Mouse (Mus musculus): ENCODE data around the gene Wdr20rt.
"Not testable (repeated sequence)": the region's sequence is repeated elsewhere in the genome, so short reads cannot be mapped to it uniquely, and the experiment has no call there.

The Wdr20rt gene

GRCm38 (mm10) chr12:65225467-65225945 lies at the start of gene Wdr20rt:
Wdr20rt (plus strand) TSS chr12:65225517.
- DNase-seq (ENCODE audit: low spot score), result no peak

GRCm38 (mm10) chr12:65187365-65187764 lies 38.0 kb upstream of the Wdr20rt start:
- peak; percentile 11 for DNase-seq (ENCODE audit: low spot score)

GRCm38 (mm10) chr12:65189213-65189612 lies 36.1 kb upstream of the Wdr20rt start:
- no peak for DNase-seq (ENCODE audit: low spot score)

DNA sequence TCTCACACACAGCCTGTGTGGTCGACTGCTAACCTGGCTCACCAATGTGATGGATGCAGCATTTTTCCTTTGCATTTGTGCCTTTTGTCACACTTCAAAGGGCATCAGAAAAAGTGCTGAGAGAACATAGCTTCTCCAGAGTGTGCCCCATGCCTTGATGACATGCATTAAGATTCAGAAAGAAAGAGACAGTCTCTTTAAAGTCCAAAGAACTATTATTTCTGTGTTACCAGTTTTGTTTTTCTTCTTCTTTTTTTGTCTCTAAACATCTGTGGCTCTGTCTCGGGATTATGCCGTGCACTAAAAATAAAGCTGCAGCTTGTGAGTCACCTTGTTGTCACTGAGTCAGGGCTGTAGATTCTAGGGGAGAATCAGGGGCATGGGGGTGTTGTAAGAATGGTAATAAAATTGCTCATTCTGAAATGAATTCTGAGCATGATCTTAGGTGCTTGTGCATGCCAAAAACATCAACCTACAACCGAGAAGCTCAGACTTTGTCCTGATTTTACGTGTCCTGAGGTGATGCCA lies 31.2 kb upstream of the Wdr20rt start:
- no peak for DNase-seq (ENCODE audit: low spot score)

DNA sequence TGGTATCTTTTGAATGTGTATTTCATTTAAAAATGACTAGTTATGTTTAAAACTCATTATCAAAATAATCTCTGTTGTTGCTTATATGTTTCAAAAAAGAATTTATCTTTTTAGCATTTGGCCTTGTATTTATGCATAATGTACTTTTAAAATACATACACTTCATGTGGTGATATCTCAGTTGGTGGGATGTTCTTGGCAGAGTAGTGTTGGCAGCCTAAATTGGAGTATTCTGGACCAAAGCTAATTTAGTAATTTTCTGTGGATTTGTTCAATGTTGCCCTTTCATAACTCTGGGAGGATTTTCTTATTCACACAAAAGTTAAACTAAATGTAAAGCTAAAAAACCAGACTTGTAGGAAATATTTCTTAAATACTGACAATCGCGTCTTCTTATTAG lies 23.5 kb upstream of the Wdr20rt start:
- DNase-seq (ENCODE audit: low spot score), result no peak

GRCm38 (mm10) chr12:65206431-65206830 lies 18.9 kb upstream of the Wdr20rt start:
- DNase-seq (ENCODE audit: low spot score), result no peak

DNA sequence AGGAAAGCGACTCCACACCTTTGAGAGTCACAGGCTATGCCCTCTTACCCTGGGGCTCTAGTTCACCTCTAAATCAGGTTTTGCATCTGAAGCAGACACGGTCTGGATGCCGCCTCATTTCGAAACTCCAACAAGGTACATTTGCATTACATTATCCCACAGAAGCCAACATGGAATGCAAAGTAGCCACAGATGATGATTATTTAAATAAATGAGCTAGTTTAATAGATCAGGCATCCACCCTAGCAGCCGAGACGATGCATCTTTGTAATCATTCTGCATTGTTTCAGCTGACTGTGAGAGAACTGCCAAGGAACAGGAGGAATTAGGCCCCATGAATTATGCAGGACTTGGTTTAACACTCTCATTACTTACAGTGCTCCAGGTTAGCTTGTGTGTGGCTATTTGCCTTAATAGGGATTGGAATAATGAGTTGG lies 8.9 kb upstream of the Wdr20rt start:
- DNase-seq (ENCODE audit: low spot score), result no peak

DNA sequence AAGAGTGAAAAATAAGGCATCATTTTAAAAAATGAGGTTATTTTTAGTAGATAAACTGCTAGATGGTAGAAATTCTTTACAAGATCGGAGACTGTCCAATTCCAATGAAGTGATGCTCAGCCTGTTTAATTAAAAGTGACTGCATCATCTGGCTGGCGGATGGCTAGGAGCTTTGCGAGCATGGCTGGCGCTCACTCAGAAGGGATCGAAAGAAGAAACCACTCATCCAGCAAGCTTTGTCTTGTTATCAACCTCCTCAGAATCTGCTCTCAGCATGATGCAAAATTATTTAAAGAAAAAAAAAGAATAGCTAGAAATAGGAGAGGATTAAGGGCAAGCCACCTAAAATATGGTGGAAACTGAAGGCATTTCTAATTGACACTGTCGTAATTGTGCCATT lies 3.3 kb downstream of the Wdr20rt start:
- no peak for DNase-seq (ENCODE audit: low spot score)

DNA sequence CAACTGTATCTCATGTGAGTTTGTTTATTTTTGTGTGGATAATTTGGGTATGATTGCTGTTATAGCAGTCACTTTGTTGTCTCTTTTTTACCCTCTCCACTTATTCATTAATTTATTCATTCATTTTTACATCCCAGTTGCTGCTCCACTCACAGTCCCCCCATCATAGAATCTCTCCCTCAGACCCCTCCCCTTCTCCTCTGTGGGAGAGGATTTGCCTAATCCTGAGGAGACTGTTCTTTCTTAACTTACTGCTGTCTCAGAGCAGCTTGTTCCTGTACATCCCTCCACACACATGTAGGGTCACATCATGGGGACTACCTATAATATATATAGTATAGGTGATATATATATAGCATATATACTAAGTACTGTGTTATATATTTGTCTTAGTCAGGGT lies 3.7 kb downstream of the Wdr20rt start:
- no peak for DNase-seq (ENCODE audit: low spot score)

- not testable (repeated sequence) for DNase-seq (ENCODE audit: low spot score)
Observed at GRCm38 (mm10) chr12:65232801-65233200, 7.5 kb downstream of the Wdr20rt start.

DNA sequence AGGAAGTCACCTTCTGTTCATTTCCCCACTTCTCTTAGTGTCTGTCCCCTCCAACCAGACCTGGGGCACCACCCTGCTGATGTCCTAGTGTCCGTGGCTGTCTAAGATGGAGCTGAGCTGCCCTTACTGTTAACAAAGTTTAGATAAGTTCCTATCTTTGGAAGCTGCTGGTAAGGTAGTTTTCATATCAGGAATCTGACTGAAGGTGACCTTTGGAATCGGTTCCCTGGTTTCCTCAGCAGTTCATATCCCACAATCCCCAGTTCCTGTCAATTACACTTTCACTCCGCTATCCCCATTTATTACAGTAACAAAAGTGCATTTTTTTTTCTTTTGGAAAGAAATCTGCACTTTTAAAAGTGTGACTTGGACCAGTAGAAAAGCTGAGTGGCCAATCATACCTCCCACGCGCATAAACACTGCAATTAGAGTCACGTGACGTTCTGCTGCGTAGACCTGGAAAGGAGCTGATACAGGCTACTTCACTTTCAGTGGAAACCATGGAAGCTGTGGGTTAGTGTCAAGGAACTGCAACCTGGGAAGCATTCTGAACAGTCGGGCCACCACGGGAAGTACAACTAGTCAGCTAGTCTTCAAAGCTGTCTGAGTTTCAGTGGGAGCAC lies 24.9 kb downstream of the Wdr20rt start:
- DNase-seq (ENCODE audit: low spot score), result no peak

DNA sequence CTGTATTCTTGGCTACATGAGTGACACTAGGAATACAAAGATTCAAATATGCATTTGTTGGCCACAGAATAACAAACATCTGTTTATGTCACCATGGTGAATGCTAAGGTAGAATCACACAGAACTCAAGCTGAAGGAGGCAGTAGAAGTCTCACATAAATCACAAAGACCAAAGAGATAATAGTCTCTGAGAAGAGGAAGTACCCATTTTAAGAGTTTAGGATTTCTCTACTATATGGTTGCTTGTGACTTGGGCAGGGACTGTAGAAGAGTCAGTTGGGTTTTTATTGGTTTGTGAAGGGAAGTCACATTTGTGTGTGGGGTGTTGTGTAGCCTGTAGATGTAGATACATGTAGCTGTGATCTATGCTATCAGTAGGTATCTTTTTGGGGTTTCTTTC lies 31.6 kb downstream of the Wdr20rt start:
- no peak for DNase-seq (ENCODE audit: low spot score)

DNA sequence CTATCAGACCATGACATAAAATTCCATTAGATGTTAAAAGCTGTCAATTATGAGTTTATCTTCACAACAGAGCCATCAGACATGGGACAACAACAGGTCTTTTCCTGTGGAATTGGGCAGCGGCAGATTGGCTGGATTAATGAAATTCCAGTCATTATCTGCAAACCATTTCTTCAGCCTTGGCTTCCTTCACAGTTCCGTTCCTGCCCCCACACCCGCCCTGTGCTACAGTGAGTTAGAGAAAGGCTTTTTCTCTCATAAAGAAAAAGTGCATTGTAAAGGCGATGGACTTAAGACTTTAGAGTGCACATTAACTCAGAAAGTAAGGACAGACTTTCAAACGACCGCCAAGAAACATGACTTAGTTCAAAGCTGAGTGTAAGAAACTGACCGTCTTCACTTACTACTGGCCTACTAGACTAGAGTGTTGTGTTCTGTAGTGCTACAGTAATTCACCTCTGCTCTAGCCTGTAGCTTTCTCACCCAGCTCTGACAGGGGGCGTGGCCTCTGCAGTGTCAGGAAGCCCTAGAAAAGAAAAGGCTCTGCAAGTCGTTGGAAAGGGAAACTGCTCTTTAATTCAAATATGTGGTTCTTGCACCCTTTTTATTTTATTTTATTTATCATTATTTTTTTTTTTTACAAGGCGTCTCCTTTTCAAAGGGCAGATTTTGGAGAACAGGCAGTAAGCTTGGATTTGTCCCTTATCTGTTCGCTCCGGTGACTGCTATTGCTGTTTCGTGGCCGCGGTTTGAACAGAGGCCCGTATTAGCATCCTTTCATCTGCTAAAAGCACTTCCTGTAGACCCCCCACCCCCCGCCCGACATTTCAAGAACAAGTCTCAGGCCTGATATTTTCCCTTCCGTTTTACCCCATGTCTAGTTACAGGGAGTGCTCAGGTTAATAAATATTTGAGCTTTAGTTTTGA lies 33.2 kb downstream of the Wdr20rt start:
- DNase-seq (ENCODE audit: low spot score), result peak; percentile 6

- DNase-seq (ENCODE audit: low spot score), result no peak
Observed at GRCm38 (mm10) chr12:65259139-65260111, 34.1 kb downstream of the Wdr20rt start.

DNA sequence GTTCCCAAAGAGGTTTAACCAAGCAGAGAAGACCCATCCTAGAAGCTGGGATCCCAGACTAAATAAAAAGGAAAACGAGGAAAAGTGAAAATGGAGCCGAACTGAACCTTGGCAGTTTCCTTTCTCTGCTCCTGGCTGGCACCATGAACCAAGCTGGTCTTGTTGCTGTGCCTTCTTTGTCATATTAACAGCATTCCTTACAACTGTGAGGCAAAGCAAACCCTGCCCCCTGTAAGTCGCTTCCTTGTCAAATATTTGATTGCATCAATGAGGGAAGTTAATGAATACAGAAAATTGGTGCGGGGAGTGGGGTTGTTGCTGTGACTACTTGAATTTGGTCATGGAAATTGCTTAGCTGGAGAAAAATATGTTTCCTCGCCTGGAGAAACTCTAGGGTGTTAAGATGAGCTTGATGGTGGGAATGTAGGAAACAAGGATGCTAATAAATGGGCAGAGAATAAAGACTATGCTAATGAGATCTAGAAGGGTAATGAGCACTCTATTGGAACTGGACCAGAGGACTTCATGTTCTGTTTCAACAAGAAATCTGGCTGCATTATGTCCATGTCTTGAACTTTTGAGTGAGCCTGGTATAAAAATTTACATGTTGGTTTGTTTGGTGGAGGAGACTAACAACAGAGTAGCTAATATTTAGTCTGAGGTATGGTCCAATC lies 43.1 kb downstream of the Wdr20rt start:
- DNase-seq (ENCODE audit: low spot score), result no peak

- no peak for DNase-seq (ENCODE audit: low spot score)
Observed at GRCm38 (mm10) chr12:65269406-65269805, 44.1 kb downstream of the Wdr20rt start.

DNA sequence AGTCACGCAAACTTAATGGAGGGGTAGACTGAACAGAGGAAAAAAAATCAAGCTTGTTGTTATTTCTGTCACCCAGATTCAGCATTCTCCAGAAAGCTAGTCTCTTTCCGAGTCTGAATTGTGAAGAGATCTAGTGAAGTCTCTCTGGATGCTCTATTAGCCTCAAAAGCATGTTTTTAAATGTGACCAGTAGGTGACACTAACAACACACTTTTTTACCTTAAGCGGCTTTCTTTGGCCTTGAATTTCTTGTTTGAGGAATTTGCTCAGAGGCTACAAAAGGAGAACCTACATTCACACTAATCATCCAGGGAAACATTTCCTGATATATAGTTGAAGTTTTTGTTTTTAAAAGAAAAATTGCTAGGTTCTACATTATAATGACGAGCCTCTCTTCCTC lies 48.5 kb downstream of the Wdr20rt start:
- DNase-seq (ENCODE audit: low spot score), result peak; percentile 8

All from adipocyte (in vitro differentiated cells).